Mouse (Mus musculus) adrenal gland, postnatal 36 days (tissue): ENCODE measurements around the gene Zfp326. TPM values are rescaled to one million over a fixed set of nuclear protein-coding genes. Genes with fewer than 3 reads are reported as not detected.
"Not testable (repeated sequence)": the region's sequence is repeated elsewhere in the genome, so short reads cannot be mapped to it uniquely, and the experiment has no call there.

Experiments
- DNase-seq, 2 experiments: peaks; one replicate each; pipeline ENCODE4 v3.0.0; 2021; ENCODE audit warnings: mixed read lengths in 1 of 2
- long read RNA-seq, 2 experiments: library from polyadenylated mRNA; stranded (forward); transcript quantifications; one replicate each; pipeline ENCODE4 v2.0.0; 2021; ENCODE audit warnings: borderline sequencing depth in 2 of 2
- total RNA-seq, 2 experiments: library from RNA; stranded (reverse); gene quantifications; 2 replicates each; pipeline ENCODE4 v1.2.3; 2021

The Zfp326 gene
- total RNA-seq = 10 to 100 TPM; 24.0 to 27.6 TPM
- long read RNA-seq, experiment 1, partial matches to known transcripts = 7 of 11 reads
- long read RNA-seq, experiment 1, other reads (novel, unspliced or antisense) = 2 of 11 reads
- long read RNA-seq, experiment 2 = 0 reads

DNA sequence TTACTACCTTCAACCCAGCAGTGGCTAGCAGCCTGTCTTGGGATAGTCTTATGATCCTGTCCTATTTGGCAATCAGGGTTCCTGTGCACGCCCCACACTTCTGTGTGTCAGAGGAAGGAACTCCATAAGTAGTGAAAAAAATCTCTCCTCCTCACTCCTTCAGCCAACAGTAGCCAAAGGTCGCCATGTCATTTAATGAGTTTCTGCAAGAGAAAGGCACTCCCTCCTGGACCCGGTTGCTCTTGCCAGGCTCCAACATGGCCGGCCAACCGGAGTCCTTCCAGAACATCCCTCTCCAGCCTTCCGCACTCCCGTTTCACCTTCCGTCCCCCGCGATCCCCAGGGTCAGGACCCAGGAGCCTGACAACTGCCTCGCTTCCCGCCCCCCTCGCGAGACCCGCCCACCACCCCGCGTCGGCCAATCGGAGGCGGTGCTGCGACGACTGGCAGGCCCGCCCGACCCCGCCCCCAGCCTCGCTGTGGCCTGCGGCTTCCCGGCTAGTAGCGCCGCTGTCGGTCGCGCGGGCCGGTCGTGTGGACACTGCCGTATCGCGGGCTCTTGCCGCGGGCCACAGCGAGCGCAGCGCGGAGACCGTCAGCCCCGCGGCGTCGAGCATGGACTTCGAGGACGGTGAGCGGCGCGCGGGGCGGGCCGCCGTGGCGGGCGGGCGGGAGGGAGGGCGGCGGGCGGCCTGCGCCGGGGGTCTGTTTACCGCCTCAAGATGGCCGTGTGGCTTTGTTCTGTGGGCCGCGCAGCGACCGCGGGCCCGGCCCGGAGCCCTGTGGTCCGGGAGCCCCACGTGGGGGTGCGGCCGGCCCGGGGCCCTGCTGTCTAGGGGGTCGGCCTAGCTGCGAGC, at the start of gene Zfp326:
Zfp326 (plus strand) TSS at position 498 of the 857 bp plus-strand sequence.
- DNase-seq = peak; percentile 94 to 97

DNA sequence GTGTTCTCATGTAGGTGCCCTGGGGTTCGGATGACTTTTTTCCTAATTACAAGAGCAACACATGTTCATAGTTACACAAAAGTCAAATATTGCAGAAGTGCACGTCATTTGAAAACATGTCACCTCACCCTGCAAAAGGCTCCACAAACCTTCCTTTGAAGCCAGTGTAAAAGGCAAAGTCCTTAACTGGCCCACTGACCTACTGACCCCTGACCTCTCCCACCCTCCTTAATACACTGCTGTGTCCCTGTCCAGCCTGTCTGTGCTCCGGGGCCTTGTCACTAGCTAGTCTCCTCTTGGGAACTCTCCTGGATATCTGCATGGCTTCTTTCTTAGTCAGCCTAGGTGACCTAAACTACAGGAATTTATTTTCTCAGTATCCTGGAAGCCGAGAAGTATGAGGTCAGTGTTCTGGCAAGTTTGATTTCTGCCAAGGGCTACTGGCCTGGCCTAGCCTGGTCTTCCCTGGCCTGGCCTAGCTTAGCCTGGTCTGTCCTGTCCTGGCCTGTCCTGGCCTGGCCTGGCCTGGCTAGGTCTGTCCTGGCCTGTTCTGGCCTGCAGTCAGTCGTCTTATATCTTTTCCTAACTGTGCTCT, 49.4 kb upstream of the Zfp326 start:
- DNase-seq = no peak

DNA sequence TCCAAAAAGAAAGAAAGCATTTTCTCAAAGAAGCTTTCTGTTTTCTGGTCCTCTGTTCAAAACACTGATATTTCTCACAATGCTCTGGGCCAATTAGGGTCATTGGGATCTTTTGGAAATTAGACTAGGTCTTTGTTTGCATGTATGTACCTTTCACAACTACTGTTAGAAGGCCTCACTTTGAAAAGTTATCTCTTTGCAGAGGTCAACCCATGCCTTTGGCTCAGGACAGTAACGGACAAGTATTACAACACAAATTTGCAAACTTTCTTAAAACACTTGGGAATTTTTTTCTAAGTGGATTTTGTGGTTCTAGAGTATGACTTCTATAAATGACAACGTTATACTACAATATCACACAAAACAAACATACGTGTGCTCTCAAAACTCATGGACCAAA, 48.3 kb upstream of the Zfp326 start:
- no peak for DNase-seq

DNA sequence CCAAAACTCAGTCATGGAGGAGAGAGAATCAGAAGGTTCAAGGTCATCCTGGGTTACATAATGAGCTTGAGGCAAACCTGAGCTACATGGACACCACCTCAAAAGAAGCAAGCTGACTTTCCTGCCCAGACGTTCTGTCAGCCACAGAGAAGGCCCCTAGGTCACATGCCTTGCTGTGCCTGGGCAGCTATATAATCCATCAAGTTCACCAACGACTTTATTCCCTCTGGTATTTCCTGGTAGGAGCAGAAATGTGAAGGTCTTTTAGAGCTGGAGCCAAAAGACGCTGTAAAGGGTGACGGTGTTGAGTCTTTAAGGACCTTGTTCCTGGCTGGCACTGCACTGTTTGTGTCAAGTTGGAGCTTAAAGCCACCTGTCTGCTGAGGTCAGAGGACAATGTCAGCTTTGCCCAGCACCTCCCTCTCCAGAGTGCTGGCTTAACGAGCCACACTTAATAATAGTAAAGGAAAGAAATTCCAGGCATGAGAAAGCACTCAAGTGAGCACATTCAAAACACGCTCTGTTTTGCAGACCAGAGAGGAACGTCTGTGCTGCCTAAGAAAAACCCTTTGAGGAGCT, 47.3 kb upstream of the Zfp326 start:
- DNase-seq = peak; percentile 46 to 49

DNA sequence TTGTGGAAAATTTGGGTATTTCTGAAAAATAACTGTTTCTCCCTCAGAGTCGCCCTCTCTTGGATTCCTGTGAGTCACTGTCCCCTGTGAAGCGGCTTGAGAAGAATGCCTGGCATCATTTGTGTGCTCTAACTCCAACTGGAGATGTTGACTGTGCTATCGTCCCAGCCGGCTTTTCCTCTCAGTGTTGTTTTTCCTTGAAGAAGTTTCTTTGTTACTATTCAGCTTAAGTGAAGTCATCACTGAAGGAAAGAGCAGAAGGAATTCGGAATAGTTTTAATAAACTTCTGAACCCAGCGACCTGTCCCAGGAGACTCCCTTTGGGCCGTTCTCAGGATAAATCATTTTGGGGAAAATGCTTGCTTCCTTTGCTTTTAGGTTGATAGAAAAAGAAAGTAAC, 44.2 kb upstream of the Zfp326 start:
- no peak for DNase-seq

DNA sequence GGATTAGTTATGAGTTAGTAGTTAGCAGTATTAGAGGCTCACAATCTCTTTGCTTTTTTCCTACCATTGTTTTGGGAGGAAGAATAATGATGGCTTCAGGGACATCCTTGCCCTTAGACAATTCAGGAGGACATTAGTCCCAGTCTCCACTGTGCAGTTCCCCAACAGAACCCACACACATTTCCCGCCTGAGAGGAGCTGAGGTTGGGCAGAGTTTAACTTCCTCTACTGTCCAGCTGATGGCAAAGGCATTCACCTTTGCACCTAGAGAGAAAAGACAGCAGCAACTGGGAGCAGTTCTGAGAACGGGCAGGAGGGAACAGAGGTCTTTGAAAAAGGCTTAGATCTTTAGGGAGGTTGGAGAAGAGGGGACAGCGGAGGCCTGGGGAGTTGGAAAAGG, 42.4 kb upstream of the Zfp326 start:
- no peak for DNase-seq

DNA sequence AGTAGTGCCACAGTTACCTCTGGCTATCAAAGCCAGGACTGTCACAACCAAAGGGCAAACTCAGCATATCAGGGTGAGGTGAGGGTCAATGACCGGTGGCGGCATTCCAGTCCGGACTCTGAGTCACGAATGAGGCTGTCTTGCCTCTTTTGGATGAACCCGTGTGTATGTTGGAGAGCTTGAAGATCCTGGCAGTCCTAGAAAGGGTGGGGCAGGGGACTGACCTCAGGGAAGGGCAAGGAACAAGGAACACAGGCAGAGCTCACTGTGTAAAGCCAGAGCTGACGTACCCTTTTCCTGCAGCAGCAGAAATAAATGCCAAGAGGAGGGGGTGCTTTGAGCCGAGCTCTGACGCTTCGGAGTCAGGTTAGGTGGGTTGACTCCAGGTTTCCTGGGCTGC, 40.4 kb upstream of the Zfp326 start:
- peak; percentile 86 to 88 for DNase-seq

DNA sequence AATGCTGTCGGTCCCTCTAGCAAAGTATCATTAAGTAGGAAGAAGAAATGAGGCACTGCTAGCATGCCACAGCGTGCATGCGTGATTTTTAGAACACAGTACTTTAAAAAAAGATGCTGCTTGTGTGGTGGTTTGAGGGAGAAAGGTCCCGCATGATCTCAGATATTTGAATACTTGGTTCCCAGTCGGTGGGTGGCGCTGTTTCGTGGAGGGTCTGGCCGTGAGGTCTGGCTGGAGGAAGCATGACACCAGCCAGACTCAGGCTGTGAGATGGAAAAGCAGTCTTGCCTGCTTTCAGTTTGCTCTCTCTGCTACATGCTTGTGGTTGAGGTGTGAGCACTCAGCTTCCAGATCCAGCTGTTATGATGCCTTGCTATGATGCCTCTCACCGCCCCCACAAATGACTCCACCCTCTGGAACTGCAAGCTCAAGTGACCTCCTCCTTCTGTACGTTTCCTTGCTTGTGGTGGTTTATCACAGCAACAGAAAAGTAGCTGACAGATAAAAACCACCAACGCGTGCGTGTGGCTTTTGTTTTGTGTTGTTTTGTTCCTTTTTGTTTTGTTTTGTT, 36.5 kb upstream of the Zfp326 start:
- no peak for DNase-seq

DNA sequence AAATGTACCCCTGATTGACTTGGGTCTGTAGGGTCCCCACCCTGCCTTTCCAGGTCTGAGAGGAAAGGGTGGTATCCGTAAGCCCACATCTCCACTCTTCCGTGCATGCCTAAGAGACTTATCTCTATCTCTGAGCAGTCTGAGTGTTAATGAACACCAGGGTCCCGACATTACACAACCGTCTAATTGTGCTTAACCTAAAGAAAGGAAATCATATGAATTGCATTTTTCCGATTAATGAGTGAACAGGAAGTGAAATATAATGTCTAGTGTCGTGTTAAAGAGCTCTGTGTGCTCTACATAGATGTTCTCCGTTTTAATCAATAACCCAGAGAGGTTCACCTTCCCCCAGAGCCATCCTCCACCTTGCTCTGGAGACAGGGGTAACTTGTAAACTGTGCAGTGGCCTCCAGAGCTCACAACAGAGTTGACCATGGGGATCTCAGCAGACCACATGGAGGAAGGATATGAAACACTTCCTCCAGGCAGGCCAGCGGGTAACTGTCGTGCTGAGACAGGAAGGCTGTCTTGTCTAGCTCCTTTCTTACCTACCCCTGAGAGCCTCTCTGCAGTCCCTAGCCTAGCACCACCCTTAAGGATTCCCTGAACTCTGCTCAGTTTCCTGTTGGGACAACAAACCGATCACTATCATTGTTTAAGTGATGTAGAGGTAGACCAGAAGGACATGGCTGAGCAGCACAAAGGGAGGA, 32.2 kb upstream of the Zfp326 start:
- no peak for DNase-seq

DNA sequence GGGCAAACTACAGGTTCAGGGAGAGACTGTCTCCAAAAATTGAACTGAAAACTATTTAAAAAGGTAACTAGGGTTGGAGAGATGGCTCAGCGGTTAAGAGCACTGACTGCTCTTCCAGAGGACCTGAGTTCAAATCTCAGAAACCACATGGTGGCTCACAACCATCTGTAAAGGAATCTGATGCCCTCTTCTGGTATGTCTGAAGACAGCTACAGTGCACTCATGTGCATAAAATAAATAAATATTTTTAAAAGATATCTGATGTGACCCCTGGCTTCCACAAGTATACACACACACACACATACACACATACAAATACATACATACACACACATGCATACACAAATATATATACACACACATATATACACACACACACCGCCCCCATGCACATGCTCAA, 31.3 kb upstream of the Zfp326 start:
- no peak for DNase-seq

DNA sequence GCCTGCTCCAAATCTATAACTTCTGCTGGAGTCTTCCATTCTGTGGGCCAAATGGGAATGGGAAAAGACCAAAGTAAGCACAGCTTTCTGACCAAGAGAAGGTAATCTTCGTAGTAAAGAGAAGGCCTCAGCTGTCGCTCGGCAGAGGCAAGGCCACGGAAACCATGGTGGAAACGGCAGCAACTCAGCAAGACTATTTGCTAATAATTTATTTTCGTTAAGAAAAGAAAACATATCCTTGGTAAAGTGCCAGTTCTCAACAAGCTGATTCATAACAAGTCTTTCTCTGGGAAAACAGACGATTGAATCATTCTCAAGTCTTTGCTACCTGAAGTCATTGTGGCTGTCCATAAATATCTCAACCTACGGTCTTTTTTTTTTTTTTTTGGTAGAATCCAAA, 28.6 kb upstream of the Zfp326 start:
- peak; percentile 39 to 49 for DNase-seq

DNA sequence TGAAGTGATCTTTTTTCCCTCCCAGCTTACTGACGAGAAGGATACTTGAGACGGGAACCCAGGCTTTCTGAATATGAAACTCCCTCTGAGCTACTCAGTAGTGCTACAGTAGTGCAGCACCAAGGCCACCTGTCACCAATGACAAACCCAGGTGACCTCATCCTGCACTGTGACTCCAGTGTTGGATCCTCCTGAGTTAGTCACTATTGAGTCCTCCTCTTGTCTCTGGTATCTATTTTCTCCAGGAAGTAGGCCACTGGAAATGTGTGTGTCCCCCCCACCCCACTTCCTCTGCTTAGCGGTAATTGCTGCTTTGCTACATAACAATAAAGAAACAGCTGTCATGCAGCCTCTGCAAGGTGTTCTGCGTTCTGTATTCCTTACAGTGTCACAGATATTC, 27.1 kb upstream of the Zfp326 start:
- peak; percentile 60 to 65 for DNase-seq

DNA sequence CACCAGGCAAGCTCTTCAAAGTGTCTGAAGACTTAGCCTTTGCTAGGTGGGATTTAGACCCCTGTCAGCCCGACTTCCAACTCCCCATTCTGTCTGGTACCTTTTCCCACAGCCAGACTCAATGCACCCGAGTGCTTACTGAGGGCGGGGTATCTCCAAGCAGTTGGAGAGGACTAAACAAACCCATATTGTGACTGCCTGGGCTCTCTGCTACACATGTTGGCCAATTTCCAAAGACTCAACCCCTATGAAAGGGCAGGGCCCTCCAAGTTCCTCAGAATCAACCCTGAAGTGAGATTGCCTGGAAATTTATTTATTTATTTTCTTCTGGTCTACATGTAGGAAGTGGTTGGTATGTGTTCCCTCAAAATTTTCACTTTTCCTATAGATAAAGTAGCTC, 26.7 kb upstream of the Zfp326 start:
- no peak for DNase-seq

DNA sequence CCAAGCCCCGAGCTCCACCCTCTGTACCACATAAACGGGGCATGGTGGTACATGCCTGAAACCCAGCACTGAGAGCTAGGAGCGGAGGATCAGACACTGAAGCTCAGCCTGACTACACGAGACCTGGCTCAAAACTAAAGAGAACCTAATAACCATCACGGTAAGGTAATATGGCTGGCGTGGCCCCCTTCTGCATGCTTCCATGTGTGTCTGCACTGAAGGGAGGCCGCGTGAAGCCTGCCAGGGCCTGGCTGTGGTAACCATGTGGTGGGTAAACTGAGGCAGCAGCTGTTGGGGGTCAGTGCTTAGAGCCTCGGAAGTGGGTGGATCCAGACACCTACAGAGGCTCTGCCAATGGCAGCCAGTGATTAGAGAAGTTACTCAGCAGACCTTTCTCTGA, 23.1 kb upstream of the Zfp326 start:
- DNase-seq = no peak

DNA sequence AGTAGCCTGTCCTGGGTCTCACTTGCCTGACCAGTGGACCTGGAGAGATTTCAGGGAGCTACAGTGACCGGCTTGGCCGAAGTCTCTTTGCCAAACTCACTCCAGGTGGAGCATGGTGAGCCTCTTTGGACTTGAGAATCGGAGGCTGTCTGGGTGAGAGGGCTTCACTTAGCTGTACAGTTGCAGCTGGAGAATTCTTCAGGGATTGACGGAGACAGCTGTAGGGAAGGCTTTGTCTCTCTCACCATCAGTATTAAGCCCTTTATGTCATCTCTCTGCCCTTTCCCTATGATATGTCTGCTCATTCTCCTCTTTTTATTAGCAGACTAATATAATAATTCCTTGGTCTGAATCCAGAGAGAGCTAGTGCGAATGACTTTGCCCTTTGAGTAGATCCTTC, 18.9 kb upstream of the Zfp326 start:
- DNase-seq = peak in 1 of 2 experiments; percentile 9

DNA sequence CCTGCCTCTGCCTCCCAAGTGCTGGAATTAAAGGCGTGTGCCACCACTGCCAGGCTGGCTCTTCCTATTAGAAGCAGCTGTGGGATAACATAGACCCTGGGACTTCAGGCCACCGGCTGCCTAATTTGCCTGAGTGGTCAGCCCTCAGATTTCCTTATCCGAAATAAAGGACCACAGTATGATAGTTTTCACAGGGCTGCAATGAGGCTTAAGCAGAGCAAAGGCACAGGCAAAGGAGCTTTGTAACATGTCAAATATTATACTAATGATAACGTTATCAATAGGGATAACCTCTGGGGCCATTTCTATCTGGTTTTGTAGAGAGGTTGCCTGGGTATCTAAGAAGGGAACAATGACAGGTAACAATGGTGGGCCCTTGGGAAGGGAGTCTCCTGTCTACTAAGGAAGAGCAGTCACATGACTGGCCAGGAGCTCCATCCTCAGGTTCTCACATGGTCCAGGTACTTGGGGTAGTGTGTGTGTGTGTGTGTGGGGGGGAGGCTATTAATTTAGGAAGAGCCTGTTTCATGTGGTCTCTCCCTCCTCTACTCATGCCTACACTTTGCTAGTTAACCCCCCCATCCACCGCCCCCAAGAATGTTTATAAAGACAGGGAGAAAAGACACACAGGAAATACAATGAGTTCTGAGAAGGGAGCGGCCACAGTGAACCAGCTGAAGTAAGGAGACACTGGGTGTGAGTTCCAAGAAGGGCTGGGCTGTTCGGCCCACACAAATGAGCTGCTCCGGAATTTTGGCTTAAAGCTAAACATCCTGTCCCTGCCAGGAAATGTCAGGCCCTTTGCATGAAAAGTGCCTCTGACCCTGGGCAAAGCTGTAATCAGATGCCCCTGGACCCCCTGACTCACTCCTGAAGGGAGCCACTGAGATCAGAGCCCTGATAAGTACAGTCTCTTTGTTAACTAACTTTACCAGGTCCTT, 17.3 kb upstream of the Zfp326 start:
- DNase-seq = peak; percentile 60 to 64

DNA sequence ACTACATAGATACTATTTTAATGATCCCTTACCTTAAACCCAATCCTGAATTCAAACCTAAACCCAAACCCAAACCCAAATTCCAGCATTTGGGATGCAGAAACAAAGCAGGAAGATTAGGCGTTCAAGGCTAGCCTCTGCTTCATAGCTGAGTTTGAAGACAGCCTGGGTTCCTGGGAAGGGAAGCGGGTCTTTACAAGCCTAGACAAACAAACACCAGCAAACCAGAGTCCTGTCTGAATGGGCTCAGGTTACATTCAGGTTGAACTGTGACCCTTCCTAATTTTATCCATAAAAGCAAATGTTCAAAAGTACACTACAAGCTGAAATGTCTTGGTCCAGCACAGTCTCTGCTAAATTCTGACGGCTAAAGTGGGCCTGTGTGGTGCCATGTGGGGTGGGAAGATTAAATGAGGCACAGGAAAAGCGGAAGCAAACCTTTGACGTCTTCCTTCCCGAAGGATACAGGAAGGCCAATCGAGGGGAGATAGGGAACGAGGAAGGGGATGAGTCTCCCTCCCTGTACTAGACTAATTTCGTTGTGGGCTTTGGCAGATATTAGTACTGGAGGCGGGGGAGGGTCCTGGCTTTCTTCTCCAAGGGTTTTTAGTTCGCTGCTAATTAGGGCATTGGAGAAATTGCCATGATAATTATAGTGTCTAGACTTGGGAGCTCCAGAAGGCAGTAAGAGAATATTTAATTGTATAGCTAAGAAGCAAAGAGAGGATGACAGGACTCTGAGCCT, 16.5 kb upstream of the Zfp326 start:
- no peak for DNase-seq

DNA sequence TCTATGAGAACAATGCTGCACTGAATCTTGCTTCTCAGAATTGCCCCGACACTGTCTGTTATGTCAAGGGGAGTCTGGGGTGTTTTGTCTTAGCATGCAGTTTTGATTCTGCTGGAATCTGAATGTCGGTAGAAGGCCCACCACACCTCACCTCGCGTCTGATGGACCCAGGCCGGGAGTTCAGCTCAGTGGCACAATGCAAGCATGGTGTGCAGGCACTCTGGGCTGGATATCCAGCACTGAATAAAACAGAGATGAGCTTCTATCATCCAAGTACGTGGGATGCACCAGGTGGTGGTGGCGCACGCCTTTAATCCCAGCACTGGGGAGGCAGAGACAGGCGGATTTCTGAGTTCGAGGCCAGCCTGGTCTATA, 15.9 kb upstream of the Zfp326 start:
- DNase-seq = no peak

DNA sequence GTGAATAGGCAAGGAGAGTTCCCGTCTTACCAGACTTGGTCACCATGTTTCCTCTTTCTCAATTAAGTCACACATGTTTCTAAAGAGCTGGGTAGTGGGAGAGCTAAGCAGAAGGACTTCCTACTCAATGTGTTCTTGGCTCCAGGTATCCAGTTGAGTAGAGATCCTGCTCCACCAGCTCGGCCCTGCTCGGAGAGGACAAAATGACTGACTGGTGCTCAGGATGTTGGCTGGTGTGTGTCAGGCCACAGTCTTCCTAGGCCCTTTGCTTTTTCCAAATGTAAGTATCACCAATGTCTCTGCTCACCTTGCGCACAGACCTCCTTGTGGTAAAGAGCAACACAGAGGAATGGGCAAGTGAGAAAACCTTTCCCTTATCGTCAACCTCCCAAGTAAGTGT, 14.7 kb upstream of the Zfp326 start:
- no peak for DNase-seq

DNA sequence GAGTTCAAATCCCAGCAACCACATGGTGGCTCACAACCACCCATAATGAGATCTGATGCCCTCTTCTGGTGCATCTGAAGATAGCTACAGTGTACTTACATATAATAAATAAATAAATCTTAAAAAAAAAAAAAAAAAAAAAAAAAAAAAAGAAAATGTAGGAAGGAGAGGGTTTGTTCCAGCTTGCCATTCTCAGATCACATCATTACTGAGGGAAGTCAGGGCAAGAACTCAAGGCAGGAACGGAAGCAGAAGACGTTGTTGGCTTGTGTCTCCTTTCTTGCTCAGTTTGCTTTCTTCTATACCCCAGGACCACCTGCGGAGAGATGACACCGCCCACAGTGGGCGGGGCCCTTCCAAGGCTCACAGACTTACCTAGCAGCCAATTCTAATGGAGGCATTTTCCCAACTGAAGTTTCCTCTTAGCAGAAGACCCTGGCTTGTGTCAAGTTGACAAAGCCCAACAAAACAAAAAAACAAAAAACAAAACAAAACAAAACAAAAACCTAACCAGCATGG, 11.2 kb upstream of the Zfp326 start:
- DNase-seq = not testable (repeated sequence)
